8 mouse cellular contexts compared by ENCODE assay signal in genomic region chr6:15720461-15720817, GRCm38 (mm10). TPM values are rescaled to one million over a fixed set of nuclear protein-coding genes. Genes with fewer than 3 reads are reported as not detected.
DNase-seq lines count a peak whose midpoint lies in the region; ATAC-seq and TF ChIP-seq lines count a peak whose summit lies in the region.

Gene Mdfic, plus strand, starts transcription at chr6:15720661.

- ATAC-seq in embryonic facial prominence, embryonic 15.5 days (ENCODE audit: insufficient number of reproducible peaks, low FRiP score, low TSS enrichment, low read depth), result peak; percentile 58
- ATAC-seq in heart, embryonic 15.5 days (replicated peaks; ENCODE audit: insufficient number of reproducible peaks, insufficient read depth, low FRiP score, low read depth), result peak; percentile 56
- peak; percentile 68 for ATAC-seq in kidney, postnatal 0 days (replicated peaks; ENCODE audit: low FRiP score, low read depth)

- H3K9ac ChIP-seq in embryonic facial prominence, embryonic 15.5 days, result peak within 1 kb of the TSS; percentile 62
- H3K9ac ChIP-seq in heart, embryonic 15.5 days, result peak within 1 kb of the TSS; percentile 86
- H3K9ac ChIP-seq in kidney, postnatal 0 days (ENCODE audit: low read depth, low read length), result peak within 1 kb of the TSS; percentile 83

- H3K27ac ChIP-seq in thymus, adult 2 months (ENCODE audit: control insufficient read depth, insufficient read depth, low read length), result no peak within 1 kb of the TSS
- peak within 1 kb of the TSS; percentile 85 for H3K27ac ChIP-seq in embryonic facial prominence, embryonic 15.5 days (replicated peaks)
- H3K27ac ChIP-seq in heart, embryonic 15.5 days, result peak within 1 kb of the TSS; percentile 84
- peak within 1 kb of the TSS; percentile 80 for H3K27ac ChIP-seq in kidney, postnatal 0 days
- peak within 1 kb of the TSS; percentile 63 for H3K27ac ChIP-seq in small intestine, adult 2 months (ENCODE audit: insufficient read depth, low read depth, low read length)

- WGBS in thymus, adult 2 months, result 1% methylated on average over 16 of the region's 16 CpGs
- 1% methylated on average over 16 of the region's 16 CpGs for WGBS in embryonic facial prominence, embryonic 15.5 days
- WGBS in heart, embryonic 15.5 days, result 0% methylated on average over 16 of the region's 16 CpGs
- WGBS in kidney, postnatal 0 days, result under 1% methylated on average over 16 of the region's 16 CpGs
- 1% methylated on average over 16 of the region's 16 CpGs for WGBS in small intestine, adult 2 months

- no peaks in the 10 kb centered on the region for H3K36me3 ChIP-seq in thymus, adult 2 months (ENCODE audit: control insufficient read depth, insufficient read depth, low read length)
- no peaks in the 10 kb centered on the region for H3K36me3 ChIP-seq in embryonic facial prominence, embryonic 15.5 days
- H3K36me3 ChIP-seq in heart, embryonic 15.5 days, result no peaks in the 10 kb centered on the region
- H3K36me3 ChIP-seq in kidney, postnatal 0 days (ENCODE audit: insufficient read depth, low read length), result no peaks in the 10 kb centered on the region
- no peaks in the 10 kb centered on the region for H3K36me3 ChIP-seq in small intestine, adult 2 months (ENCODE audit: control insufficient read depth, insufficient read depth, low read length)

- TF ChIP-seq POLR2A in thymus, adult 2 months (IDR thresholded peaks at IDR 0.05; ENCODE audit: control insufficient read depth, extremely low read depth, insufficient read depth, low read length, poor library complexity), result no peak
- TF ChIP-seq POLR2A in small intestine, adult 2 months (IDR thresholded peaks at IDR 0.05; ENCODE audit: low read depth, low read length), result no peak

- no peaks in the 10 kb centered on the region for H3K9me3 ChIP-seq in embryonic facial prominence, embryonic 15.5 days (replicated peaks)
- no peaks in the 10 kb centered on the region for H3K9me3 ChIP-seq in heart, embryonic 15.5 days (replicated peaks)
- H3K9me3 ChIP-seq in kidney, postnatal 0 days (replicated peaks; ENCODE audit: low read length), result no peaks in the 10 kb centered on the region

- H3K4me2 ChIP-seq in embryonic facial prominence, embryonic 15.5 days (replicated peaks), result peak within 1 kb of the TSS; percentile 85
- H3K4me2 ChIP-seq in heart, embryonic 15.5 days, result peak within 1 kb of the TSS; percentile 77
- H3K4me2 ChIP-seq in kidney, postnatal 0 days (ENCODE audit: low read length), result peak within 1 kb of the TSS; percentile 81

- no peaks in the 10 kb centered on the region for H3K27me3 ChIP-seq in thymus, adult 2 months (ENCODE audit: control insufficient read depth, insufficient read depth, low read length)
- no peaks in the 10 kb centered on the region for H3K27me3 ChIP-seq in embryonic facial prominence, embryonic 15.5 days
- no peaks in the 10 kb centered on the region for H3K27me3 ChIP-seq in heart, embryonic 15.5 days
- no peaks in the 10 kb centered on the region for H3K27me3 ChIP-seq in kidney, postnatal 0 days (ENCODE audit: insufficient read depth, low read length)
- H3K27me3 ChIP-seq in small intestine, adult 2 months (ENCODE audit: control insufficient read depth, insufficient read depth, low read length), result no peaks in the 10 kb centered on the region

- no peak for TF ChIP-seq CTCF in thymus, adult 2 months (IDR thresholded peaks at IDR 0.05; ENCODE audit: borderline replicate concordance, control insufficient read depth, extremely low read depth, insufficient read depth, low read length, poor library complexity)
- TF ChIP-seq CTCF in kidney, postnatal 0 days (IDR thresholded peaks at IDR 0.05; ENCODE audit: low read depth), result no peak
- TF ChIP-seq CTCF in small intestine, adult 2 months (IDR thresholded peaks at IDR 0.05; ENCODE audit: extremely low read depth, insufficient read length, insufficient replicate concordance, low read depth, low read length), result no peak

- H3K4me1 ChIP-seq in thymus, adult 2 months (replicated peaks; ENCODE audit: control insufficient read depth, insufficient read depth, low read length), result peaks cover 8% of the 10 kb centered on the region
- H3K4me1 ChIP-seq in embryonic facial prominence, embryonic 15.5 days, result peaks cover 13% of the 10 kb centered on the region; the same call in 1 of the 2 replicates
- H3K4me1 ChIP-seq in heart, embryonic 15.5 days (replicated peaks), result peaks cover 13% of the 10 kb centered on the region
- peaks cover 5% of the 10 kb centered on the region; the same call in 1 of the 2 replicates for H3K4me1 ChIP-seq in kidney, postnatal 0 days (replicated peaks; ENCODE audit: insufficient read depth, low read length)
- H3K4me1 ChIP-seq in small intestine, adult 2 months (ENCODE audit: control insufficient read depth, insufficient read depth, insufficient read length, low read length), result peaks cover 4% of the 10 kb centered on the region

- DNase-seq in thymus, adult 2 months, result peak; percentile 40
- DNase-seq in thymus, postnatal 0 days (ENCODE audit: low spot score), result no peak
- peak; percentile 58 for DNase-seq in kidney, postnatal 0 days (ENCODE audit: low spot score)
- peak; percentile 86 for DNase-seq in lung, postnatal 36 days
- no peak for DNase-seq in cerebellum, postnatal 25 days

- H3K4me3 ChIP-seq in thymus, adult 2 months (ENCODE audit: control insufficient read depth, insufficient read depth, low read length), result peak within 1 kb of the TSS; percentile 69
- peak within 1 kb of the TSS; percentile 64 for H3K4me3 ChIP-seq in embryonic facial prominence, embryonic 15.5 days (replicated peaks)
- H3K4me3 ChIP-seq in heart, embryonic 15.5 days, result peak within 1 kb of the TSS; percentile 88
- peak within 1 kb of the TSS; percentile 69 for H3K4me3 ChIP-seq in kidney, postnatal 0 days (replicated peaks; ENCODE audit: low read depth, low read length)
- peak within 1 kb of the TSS; percentile 91 for H3K4me3 ChIP-seq in small intestine, adult 2 months (ENCODE audit: low read depth, low read length)

RNA-seq across cellular contexts. Expression of gene Mdfic, which starts in this region (rescaled TPM):
- 5.7 and 6.2 TPM in 2 replicates for polyA plus RNA-seq in thymus, adult 2 months (2012; rRNA removed)
- 2.0 and 2.2 TPM in 2 replicates for polyA plus RNA-seq in thymus, postnatal 0 days (2015; fragmentation: Nextera tagmentation; extraction: Ambion mirVana)
- polyA plus RNA-seq in embryonic facial prominence, embryonic 15.5 days (2015; fragmentation: Nextera tagmentation; extraction: Ambion mirVana), result 7.4 and 7.6 TPM in 2 replicates
- 4.2 and 4.6 TPM in 2 replicates for polyA plus RNA-seq in heart, embryonic 15.5 days (2015; fragmentation: Nextera tagmentation; extraction: Ambion mirVana)
- polyA plus RNA-seq in kidney, postnatal 0 days (2015; fragmentation: Nextera tagmentation; extraction: Ambion mirVana), result 4.4 and 4.6 TPM in 2 replicates
- polyA plus RNA-seq in small intestine, adult 2 months (2012; rRNA removed), result 1.3 and 2.9 TPM in 2 replicates

Comparison
In these comparisons a context has a peak if more than half of its experiments do, and no peak if none do; other contexts are left out.
1. DNase-seq: peak in thymus, adult 2 months (single experiment), kidney, postnatal 0 days (single experiment) and lung, postnatal 36 days (single experiment); none in thymus, postnatal 0 days (single experiment) and cerebellum, postnatal 25 days (0 of 2).
2. Peak in every context shown above with its lines, with median percentiles within 50 percentile points of each other: H3K4me3 ChIP-seq, ATAC-seq, H3K4me2 ChIP-seq and H3K9ac ChIP-seq.